Mouse (Mus musculus): ENCODE data around the gene Vmn2r22.

DNA sequence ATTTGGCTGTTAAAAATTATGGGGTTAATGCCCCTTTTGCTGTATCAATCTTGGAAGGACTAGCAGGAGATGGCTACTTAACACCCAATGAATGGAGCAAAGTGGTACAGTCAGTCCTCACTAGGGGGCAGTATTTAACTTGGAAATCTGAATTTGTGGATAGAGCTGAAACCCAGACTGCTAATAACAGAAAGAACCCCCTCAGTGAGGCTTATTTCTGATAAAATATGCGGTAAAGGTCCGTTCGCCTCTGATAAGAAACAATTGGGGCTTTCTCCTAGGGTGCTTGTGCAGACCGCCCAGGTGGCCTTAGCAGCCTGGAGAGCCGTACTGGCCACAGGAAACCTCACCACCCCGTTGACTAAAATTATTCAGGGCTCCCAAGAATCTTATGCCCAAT, 6.5 kb upstream of the Vmn2r22 start:
- TF ChIP-seq CTCF (IDR thresholded peaks at IDR 0.05) (peak; percentile 31), POLR2A (IDR thresholded peaks at IDR 0.05; ENCODE audit: insufficient read depth, low read depth, low read length) (no peak)

Measured in heart, adult 2 months (tissue).